Mouse (Mus musculus) liver, embryonic 15.5 days (tissue): ENCODE measurements around the gene Coq8b. TPM values are rescaled to one million over a fixed set of nuclear protein-coding genes. Genes with fewer than 3 reads are reported as not detected.
"Not testable (repeated sequence)": the region's sequence is repeated elsewhere in the genome, so short reads cannot be mapped to it uniquely, and the experiment has no call there.

Source experiments
- ATAC-seq: fragments of 200-750 bp; cut with Nextera tagmentation; 2 replicates; pipeline ENCODE4 v1.8.0; 2017; ENCODE audit warnings: moderate number of reproducible peaks, mild to moderate bottlenecking, moderate library complexity; ENCODE audit not compliant: insufficient read depth
- H3K27ac ChIP-seq: fragments of 300-500 bp; sonication (generic); replicated peaks from 2 replicates; pipeline ENCODE4 v1.5.1; 2015; ENCODE audit warnings: mild to moderate bottlenecking, inconsistent platforms
- H3K27me3 ChIP-seq: fragments of 300-500 bp; sonication (generic); 2 replicates; pipeline ENCODE4 v1.6.1; 2015; ENCODE audit warnings: mild to moderate bottlenecking, inconsistent platforms
- H3K36me3 ChIP-seq: fragments of 300-500 bp; sonication (generic); replicated peaks from 2 replicates; pipeline ENCODE4 v1.6.1; 2015; ENCODE audit warnings: moderate library complexity, mild to moderate bottlenecking, inconsistent platforms
- H3K4me1 ChIP-seq: fragments of 300-500 bp; sonication (generic); replicated peaks from 2 replicates; pipeline ENCODE4 v1.6.1; 2015; ENCODE audit warnings: inconsistent platforms
- H3K4me2 ChIP-seq: fragments of 300-500 bp; sonication (generic); 2 replicates; pipeline ENCODE4 v1.6.1; 2015; ENCODE audit warnings: moderate library complexity, mild to moderate bottlenecking, inconsistent platforms
- H3K4me3 ChIP-seq: fragments of 300-500 bp; sonication (generic); replicated peaks from 2 replicates; pipeline ENCODE4 v1.5.1; 2015; ENCODE audit warnings: mild to moderate bottlenecking, inconsistent platforms
- H3K9ac ChIP-seq: fragments of 300-500 bp; sonication (generic); 2 replicates; pipeline ENCODE4 v1.6.1; 2015; ENCODE audit warnings: moderate library complexity, mild to moderate bottlenecking, inconsistent platforms
- H3K9me3 ChIP-seq: fragments of 300-500 bp; sonication (generic); replicated peaks from 2 replicates; pipeline ENCODE4 v1.6.1; 2016; ENCODE audit warnings: inconsistent platforms
- WGBS: fragments of 180-500 bp; shearing (Covaris S2); methylation state at CpG from one replicate; pipeline ENCODE4 v1.1.7; 2015; ENCODE audit warnings: mixed read lengths; ENCODE audit not compliant: insufficient replicate concordance; 5-methylcytosine and 5-hydroxymethylcytosine counted together
- polyA plus RNA-seq: library from polyadenylated mRNA; unstranded; fragments of >200 nt; fragmentation: Nextera tagmentation; extraction: Ambion mirVana; gene quantifications from 2 replicates; pipeline ENCODE4 v1.2.1, GENCODE M21; 2015

The Coq8b gene
- polyA plus RNA-seq, 1 experiment from 2014 or later = 23.8 TPM

GRCm38 (mm10) chr7:27230781-27231180 lies 2.0 kb upstream of the Coq8b start:
- no peaks in the 10 kb centered on the region for H3K36me3 ChIP-seq
- no peak overlapping the region for H3K27ac ChIP-seq
- no peak overlapping the region for H3K4me3 ChIP-seq
- 70% methylated on average over 4 of the region's 4 CpGs for WGBS
- H3K4me1 ChIP-seq = peaks cover 61% of the 10 kb centered on the region
- H3K27me3 ChIP-seq = no peaks in the 10 kb centered on the region
- no peak overlapping the region for H3K9ac ChIP-seq
- no peak overlapping the region for H3K4me2 ChIP-seq
- no peak for ATAC-seq
- H3K9me3 ChIP-seq = no peaks in the 10 kb centered on the region

- Histone ChIP-seq H3K36me3 (no peaks in the 10 kb centered on the region), H3K4me3 (no peak overlapping the region), H3K9me3 (no peaks in the 10 kb centered on the region), H3K4me1 (peaks cover 50% of the 10 kb centered on the region), H3K9ac (no peak overlapping the region), H3K27me3 (no peaks in the 10 kb centered on the region), H3K4me2 (no peak overlapping the region; the same call in 1 of the 2 replicates), H3K27ac (no peak overlapping the region; the same call in 1 of the 2 replicates)
- WGBS = 71% methylated on average over 7 of the region's 7 CpGs
- ATAC-seq = no peak
These were observed 1.0 kb upstream of the Coq8b start for GRCm38 (mm10) chr7:27231693-27232331.

GRCm38 (mm10) chr7:27233300-27233699 lies 477 bp downstream of the Coq8b start:
- WGBS = 3% methylated on average over 6 of the region's 6 CpGs
- no peaks in the 10 kb centered on the region for H3K27me3 ChIP-seq
- H3K9me3 ChIP-seq = no peaks in the 10 kb centered on the region
- H3K4me1 ChIP-seq = peaks cover 37% of the 10 kb centered on the region
- peak overlapping the region; percentile 67 for H3K9ac ChIP-seq
- no peaks in the 10 kb centered on the region for H3K36me3 ChIP-seq
- H3K4me3 ChIP-seq = peak overlapping the region; percentile 77
- H3K4me2 ChIP-seq = peak overlapping the region; percentile 79
- ATAC-seq = no peak
- H3K27ac ChIP-seq = peak overlapping the region; percentile 64

GRCm38 (mm10) chr7:27235726-27236125 lies 2.9 kb downstream of the Coq8b start:
- 73% methylated on average over 2 of the region's 2 CpGs for WGBS
- no peak overlapping the region for H3K4me2 ChIP-seq
- no peak overlapping the region for H3K9ac ChIP-seq
- peaks cover 4% of the 10 kb centered on the region; the same call in 1 of the 2 replicates for H3K36me3 ChIP-seq
- ATAC-seq = no peak
- no peaks in the 10 kb centered on the region for H3K27me3 ChIP-seq
- H3K9me3 ChIP-seq = no peaks in the 10 kb centered on the region
- no peak overlapping the region for H3K27ac ChIP-seq
- peaks cover 24% of the 10 kb centered on the region for H3K4me1 ChIP-seq
- no peak overlapping the region for H3K4me3 ChIP-seq

- no peak for ATAC-seq
- WGBS = 79% methylated on average over 2 of the region's 2 CpGs
These were observed 4.7 kb downstream of the Coq8b start for GRCm38 (mm10) chr7:27237527-27237926.

GRCm38 (mm10) chr7:27238568-27238967 lies 5.7 kb downstream of the Coq8b start:
- H3K4me3 ChIP-seq = no peak overlapping the region
- WGBS = 63% methylated on average over 5 of the region's 5 CpGs
- H3K9me3 ChIP-seq = no peaks in the 10 kb centered on the region

More at GRCm38 (mm10) chr7:27237527-27237926, 4.7 kb downstream of the Coq8b start:
- H3K9me3 ChIP-seq = no peaks in the 10 kb centered on the region
- no peak overlapping the region for H3K4me3 ChIP-seq
- no peak overlapping the region for H3K9ac ChIP-seq
- H3K4me1 ChIP-seq = peaks cover 17% of the 10 kb centered on the region
- H3K36me3 ChIP-seq = peaks cover 4% of the 10 kb centered on the region; the same call in 1 of the 2 replicates
- H3K27ac ChIP-seq = no peak overlapping the region
- H3K4me2 ChIP-seq = no peak overlapping the region
- no peaks in the 10 kb centered on the region for H3K27me3 ChIP-seq

GRCm38 (mm10) chr7:27243211-27243610 lies 10.4 kb downstream of the Coq8b start:
- peaks cover 18% of the 10 kb centered on the region for H3K36me3 ChIP-seq
- no peak overlapping the region for H3K4me3 ChIP-seq
- no peak for ATAC-seq
- no peaks in the 10 kb centered on the region for H3K27me3 ChIP-seq
- WGBS = 76% methylated on average over 8 of the region's 8 CpGs
- no peaks in the 10 kb centered on the region for H3K9me3 ChIP-seq
- H3K4me2 ChIP-seq = no peak overlapping the region
- H3K9ac ChIP-seq = no peak overlapping the region
- H3K27ac ChIP-seq = no peak overlapping the region
- H3K4me1 ChIP-seq = no peaks in the 10 kb centered on the region

More at GRCm38 (mm10) chr7:27238568-27238967, 5.7 kb downstream of the Coq8b start:
- Histone ChIP-seq H3K4me2 (no peak overlapping the region), H3K4me1 (peaks cover 8% of the 10 kb centered on the region), H3K27ac (no peak overlapping the region), H3K9ac (no peak overlapping the region), H3K36me3 (peaks cover 6% of the 10 kb centered on the region; the same call in 1 of the 2 replicates), H3K27me3 (no peaks in the 10 kb centered on the region)
- 0 out of 2 replicates have a peak, but pooled peaks have one; percentile 41 for ATAC-seq

- H3K36me3 ChIP-seq = peaks cover 18% of the 10 kb centered on the region
- H3K27ac ChIP-seq, ATAC-seq, H3K4me3 ChIP-seq, H3K4me2 ChIP-seq, H3K27me3 ChIP-seq, H3K9me3 ChIP-seq, H3K9ac ChIP-seq, H3K4me1 ChIP-seq: not testable (repeated sequence)
- WGBS = 70% methylated on average over 2 of the region's 2 CpGs
These were observed 11.3 kb downstream of the Coq8b start for GRCm38 (mm10) chr7:27244088-27244487.

- H3K27me3 ChIP-seq = no peaks in the 10 kb centered on the region
- WGBS = 70% methylated on average over 2 of the region's 2 CpGs
- ATAC-seq = no peak
- H3K9ac ChIP-seq = no peak overlapping the region
- H3K36me3 ChIP-seq = peaks cover 13% of the 10 kb centered on the region
- no peak overlapping the region for H3K4me3 ChIP-seq
- H3K4me1 ChIP-seq = peaks cover 24% of the 10 kb centered on the region; the same call in 1 of the 2 replicates
- H3K4me2 ChIP-seq = no peak overlapping the region
- H3K9me3 ChIP-seq = no peaks in the 10 kb centered on the region
- H3K27ac ChIP-seq = no peak overlapping the region
These were observed 16.3 kb downstream of the Coq8b start for GRCm38 (mm10) chr7:27249146-27249545.

GRCm38 (mm10) chr7:27249928-27250327 lies 17.1 kb downstream of the Coq8b start:
- no peak overlapping the region for H3K4me3 ChIP-seq
- WGBS = 67% methylated on average over 5 of the region's 5 CpGs
- ATAC-seq = no peak

GRCm38 (mm10) chr7:27251946-27252345 lies 19.1 kb downstream of the Coq8b start:
- H3K9me3 ChIP-seq = no peaks in the 10 kb centered on the region
- H3K4me2 ChIP-seq = peak overlapping the region; percentile 48
- ATAC-seq = peak; percentile 87
- 42% methylated on average over 6 of the region's 6 CpGs for WGBS
- no peaks in the 10 kb centered on the region for H3K27me3 ChIP-seq
- H3K4me1 ChIP-seq = peaks cover 47% of the 10 kb centered on the region
- H3K4me3 ChIP-seq = peak overlapping the region; percentile 29
- H3K36me3 ChIP-seq = peaks cover 8% of the 10 kb centered on the region
- peak overlapping the region; percentile 69 for H3K27ac ChIP-seq
- no peak overlapping the region for H3K9ac ChIP-seq

More at GRCm38 (mm10) chr7:27249928-27250327, 17.1 kb downstream of the Coq8b start:
- Histone ChIP-seq H3K9ac (no peak overlapping the region), H3K9me3 (no peaks in the 10 kb centered on the region), H3K4me2 (no peak overlapping the region), H3K27me3 (no peaks in the 10 kb centered on the region), H3K27ac (no peak overlapping the region), H3K4me1 (peaks cover 30% of the 10 kb centered on the region), H3K36me3 (peaks cover 16% of the 10 kb centered on the region)
